25 mouse cellular contexts compared by ENCODE assay signal in the genomic region with DNA sequence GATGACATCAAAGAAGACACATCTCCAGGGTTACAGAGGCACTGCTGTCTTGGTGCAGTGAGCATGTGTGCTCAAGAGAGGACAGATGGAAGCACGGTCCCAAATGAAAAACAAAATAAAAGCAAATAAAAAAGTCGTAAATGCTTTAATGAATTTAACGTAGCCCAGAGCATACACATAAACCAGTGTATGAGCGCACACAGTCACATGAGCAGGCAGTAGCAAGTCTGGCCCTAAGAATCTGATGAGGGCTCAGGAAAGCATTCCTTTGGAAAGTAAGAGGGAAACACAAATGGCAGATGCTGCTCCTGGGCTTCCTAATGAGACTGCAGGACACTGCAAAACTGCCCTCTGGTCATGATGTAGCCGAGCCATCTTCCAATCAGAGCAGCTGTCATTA. TPM values are rescaled to one million over a fixed set of nuclear protein-coding genes. Genes with fewer than 3 reads are reported as not detected.
DNase-seq lines count a peak whose midpoint lies in the region; ATAC-seq and TF ChIP-seq lines count a peak whose summit lies in the region.
"Had no signal": no experiment of that assay in that cellular context is flagged by ENCODE, and none has a peak within 500 bp of the region (broad histone marks: within the 10 kb centered on the region; RNA-seq: fewer than 3 reads in every experiment).

No protein-coding gene starts in this region.

- peaks cover 4% of the 10 kb centered on the region for H3K4me1 ChIP-seq in hindbrain, embryonic 13.5 days (replicated peaks)
- peaks cover 6% of the 10 kb centered on the region; the same call in 1 of the 2 replicates for H3K4me1 ChIP-seq in hindbrain, embryonic 10.5 days (replicated peaks)
- H3K4me1 ChIP-seq in midbrain, embryonic 14.5 days (ENCODE audit: control insufficient read depth, insufficient read depth, low read length) = no peaks in the 10 kb centered on the region
- no peaks in the 10 kb centered on the region for H3K4me1 ChIP-seq in midbrain, embryonic 11.5 days (ENCODE audit: control insufficient read depth, insufficient read depth, low read length)
- H3K4me1 ChIP-seq in limb, embryonic 10.5 days = peaks cover 5% of the 10 kb centered on the region; the same call in 1 of the 2 replicates
- H3K4me1 ChIP-seq in midbrain, postnatal 0 days (ENCODE audit: insufficient read depth, low read length) = no peaks in the 10 kb centered on the region
- H3K4me1 ChIP-seq: embryonic facial prominence, embryonic 13.5 days; heart, embryonic 12.5 days had no signal

- no peaks in the 10 kb centered on the region for H3K9me3 ChIP-seq in hindbrain, embryonic 13.5 days
- no peaks in the 10 kb centered on the region for H3K9me3 ChIP-seq in hindbrain, embryonic 10.5 days
- H3K9me3 ChIP-seq in midbrain, embryonic 14.5 days (ENCODE audit: control insufficient read depth, low read length) = no peaks in the 10 kb centered on the region
- H3K9me3 ChIP-seq in midbrain, embryonic 11.5 days (ENCODE audit: control insufficient read depth, low read length) = no peaks in the 10 kb centered on the region
- H3K9me3 ChIP-seq in limb, embryonic 10.5 days (replicated peaks) = no peaks in the 10 kb centered on the region
- H3K9me3 ChIP-seq in midbrain, postnatal 0 days (ENCODE audit: low read length) = no peaks in the 10 kb centered on the region
- H3K9me3 ChIP-seq: embryonic facial prominence, embryonic 13.5 days; forebrain, embryonic 13.5 days; heart, embryonic 12.5 days; hindbrain, embryonic 15.5 days had no signal

- ATAC-seq in hindbrain, embryonic 13.5 days (ENCODE audit: low FRiP score) = no peak
- ATAC-seq in midbrain, embryonic 14.5 days (ENCODE audit: low FRiP score, low TSS enrichment) = no peak
- no peak for ATAC-seq in midbrain, embryonic 11.5 days (ENCODE audit: low FRiP score)
- no peak for ATAC-seq in midbrain, postnatal 0 days (ENCODE audit: low FRiP score)
- ATAC-seq: forebrain, embryonic 13.5 days had no signal

- TF ChIP-seq CTCF in midbrain, postnatal 0 days (IDR thresholded peaks at IDR 0.05) = no peak

- no peak overlapping the region for H3K4me3 ChIP-seq in hindbrain, embryonic 13.5 days
- H3K4me3 ChIP-seq in hindbrain, embryonic 10.5 days = no peak overlapping the region
- H3K4me3 ChIP-seq in midbrain, embryonic 14.5 days (replicated peaks; ENCODE audit: low read depth, low read length) = no peak overlapping the region
- no peak overlapping the region for H3K4me3 ChIP-seq in midbrain, embryonic 11.5 days (ENCODE audit: low read depth, low read length)
- H3K4me3 ChIP-seq in limb, embryonic 10.5 days = no peak overlapping the region
- no peak overlapping the region for H3K4me3 ChIP-seq in midbrain, postnatal 0 days (ENCODE audit: low read depth, low read length)
- H3K4me3 ChIP-seq: embryonic facial prominence, embryonic 13.5 days; forebrain, embryonic 13.5 days; gastrocnemius, adult 2 months; heart, embryonic 12.5 days; hindbrain, embryonic 15.5 days had no signal

- peak overlapping the region; percentile 25; the same call in 1 of the 2 replicates for H3K9ac ChIP-seq in hindbrain, embryonic 13.5 days
- H3K9ac ChIP-seq in midbrain, embryonic 14.5 days (replicated peaks; ENCODE audit: low read length) = no peak overlapping the region; the same call in 1 of the 2 replicates
- no peak overlapping the region for H3K9ac ChIP-seq in midbrain, embryonic 11.5 days (ENCODE audit: low read length)
- H3K9ac ChIP-seq in midbrain, postnatal 0 days (replicated peaks; ENCODE audit: low read length, poor library complexity, severe bottlenecking) = 0 out of 2 replicates have a peak overlapping the region, but pooled peaks have one; percentile 13
- H3K9ac ChIP-seq: embryonic facial prominence, embryonic 13.5 days; forebrain, embryonic 13.5 days; heart, embryonic 12.5 days; hindbrain, embryonic 15.5 days had no signal

- H3K36me3 ChIP-seq in hindbrain, embryonic 13.5 days = peaks cover 60% of the 10 kb centered on the region
- H3K36me3 ChIP-seq in hindbrain, embryonic 10.5 days = peaks cover 97% of the 10 kb centered on the region
- H3K36me3 ChIP-seq in midbrain, embryonic 14.5 days (ENCODE audit: control insufficient read depth, insufficient read depth, low read length) = peaks cover 48% of the 10 kb centered on the region
- H3K36me3 ChIP-seq in midbrain, embryonic 11.5 days (ENCODE audit: control insufficient read depth, insufficient read depth, low read length) = peaks cover 5% of the 10 kb centered on the region
- peaks cover 92% of the 10 kb centered on the region for H3K36me3 ChIP-seq in limb, embryonic 10.5 days
- H3K36me3 ChIP-seq in midbrain, postnatal 0 days (ENCODE audit: insufficient read depth, low read length) = peaks cover 31% of the 10 kb centered on the region

- H3K27me3 ChIP-seq in hindbrain, embryonic 13.5 days = no peaks in the 10 kb centered on the region
- no peaks in the 10 kb centered on the region for H3K27me3 ChIP-seq in hindbrain, embryonic 10.5 days (ENCODE audit: insufficient read depth, poor library complexity, severe bottlenecking)
- H3K27me3 ChIP-seq in midbrain, embryonic 14.5 days (ENCODE audit: control insufficient read depth, insufficient read depth, low read length) = no peaks in the 10 kb centered on the region
- no peaks in the 10 kb centered on the region for H3K27me3 ChIP-seq in midbrain, embryonic 11.5 days (ENCODE audit: control insufficient read depth, insufficient read depth, low read length)
- no peaks in the 10 kb centered on the region for H3K27me3 ChIP-seq in limb, embryonic 10.5 days (ENCODE audit: low read depth, poor library complexity, severe bottlenecking)
- no peaks in the 10 kb centered on the region for H3K27me3 ChIP-seq in midbrain, postnatal 0 days (ENCODE audit: insufficient read depth, low read length)
- H3K27me3 ChIP-seq: embryonic facial prominence, embryonic 13.5 days; forebrain, embryonic 13.5 days; heart, embryonic 12.5 days; hindbrain, embryonic 15.5 days had no signal

- no peak overlapping the region for H3K4me2 ChIP-seq in hindbrain, embryonic 13.5 days
- no peak overlapping the region for H3K4me2 ChIP-seq in midbrain, embryonic 14.5 days (ENCODE audit: low read length)
- no peak overlapping the region for H3K4me2 ChIP-seq in midbrain, embryonic 11.5 days
- no peak overlapping the region for H3K4me2 ChIP-seq in midbrain, postnatal 0 days (ENCODE audit: low read depth, low read length, poor library complexity, severe bottlenecking)
- H3K4me2 ChIP-seq: embryonic facial prominence, embryonic 13.5 days; forebrain, embryonic 13.5 days; heart, embryonic 12.5 days; hindbrain, embryonic 15.5 days had no signal

- H3K27ac ChIP-seq in hindbrain, embryonic 13.5 days = peak overlapping the region; percentile 45; the same call in 1 of the 2 replicates
- no peak overlapping the region for H3K27ac ChIP-seq in hindbrain, embryonic 10.5 days
- peak overlapping the region; percentile 41; the same call in 1 of the 2 replicates for H3K27ac ChIP-seq in midbrain, embryonic 14.5 days (replicated peaks; ENCODE audit: low read depth, low read length)
- H3K27ac ChIP-seq in midbrain, embryonic 11.5 days (ENCODE audit: low read depth, low read length) = no peak overlapping the region
- H3K27ac ChIP-seq in limb, embryonic 10.5 days = peak overlapping the region; percentile 42; the same call in 1 of the 2 replicates
- H3K27ac ChIP-seq in midbrain, postnatal 0 days (ENCODE audit: low read depth, low read length) = no peak overlapping the region
- H3K27ac ChIP-seq: embryonic facial prominence, embryonic 13.5 days; forebrain, embryonic 13.5 days; gastrocnemius, adult 2 months; hindbrain, embryonic 15.5 days had no signal

- no peak for DNase-seq in hindbrain, embryonic 10.5 days (ENCODE audit: low spot score)
- DNase-seq in midbrain, embryonic 14.5 days = no peak
- DNase-seq in midbrain, embryonic 11.5 days (ENCODE audit: low spot score, missing footprints) = no peak
- no peak for DNase-seq in limb, embryonic 10.5 days (ENCODE audit: low spot score)
- DNase-seq in midbrain, postnatal 0 days (ENCODE audit: low spot score) = no peak
- DNase-seq in layer of hippocampus, adult 9-11 months = no peak
- DNase-seq in ovary, postnatal 36 days (ENCODE audit: low spot score) = no peak
- DNase-seq: adrenal gland, postnatal 10 days; cerebellum, adult 18-20 months; cerebellum, adult 9-11 months; cerebellum, postnatal 36 days; gastrocnemius, adult 2 months; gastrocnemius, postnatal 25 days had no signal

- 73% methylated on average over 5 of the region's 5 CpGs for WGBS in hindbrain, embryonic 13.5 days
- WGBS in hindbrain, embryonic 10.5 days = 87% methylated on average over 5 of the region's 5 CpGs
- 80% methylated on average over 5 of the region's 5 CpGs for WGBS in midbrain, embryonic 14.5 days
- 92% methylated on average over 5 of the region's 5 CpGs for WGBS in midbrain, embryonic 11.5 days
- 77% methylated on average over 5 of the region's 5 CpGs for WGBS in limb, embryonic 10.5 days
- 66% methylated on average over 5 of the region's 5 CpGs for WGBS in midbrain, postnatal 0 days

RNA-seq across cellular contexts. Expression of a gene that starts 46.2 kb away (rescaled TPM):
- 38.4 and 41.5 TPM in 2 replicates for polyA plus RNA-seq in hindbrain, embryonic 13.5 days (2015; fragmentation: Nextera tagmentation; extraction: Ambion mirVana)
- 49.9 and 57.4 TPM in 2 replicates for polyA plus RNA-seq in hindbrain, embryonic 10.5 days (2016; fragmentation: Nextera tagmentation; extraction: Ambion mirVana)
- 43.4 and 50.3 TPM in 2 replicates for polyA plus RNA-seq in midbrain, embryonic 14.5 days (2014; fragmentation: Nextera tagmentation; extraction: Ambion mirVana)
- 61.2 and 63.1 TPM in 2 replicates for polyA plus RNA-seq in midbrain, embryonic 11.5 days (2014; fragmentation: Nextera tagmentation; extraction: Ambion mirVana)
- 49.6 and 53.9 TPM in 2 replicates for polyA plus RNA-seq in limb, embryonic 10.5 days (2016; fragmentation: Nextera tagmentation; extraction: Ambion mirVana)
- 36.1 and 41.7 TPM in 2 replicates for total RNA-seq in midbrain, postnatal 0 days (2014; rRNA removed)
- 26.0 and 26.8 TPM in 2 replicates for polyA plus RNA-seq in midbrain, postnatal 0 days (2015; fragmentation: Nextera tagmentation; extraction: Ambion mirVana)

RNA-seq across cellular contexts. Expression of a gene that starts 53.1 kb away (rescaled TPM):
- not detected in 2 replicates for polyA plus RNA-seq in hindbrain, embryonic 13.5 days (2015; fragmentation: Nextera tagmentation; extraction: Ambion mirVana)
- not detected in 2 replicates for polyA plus RNA-seq in hindbrain, embryonic 10.5 days (2016; fragmentation: Nextera tagmentation; extraction: Ambion mirVana)
- not detected in 2 replicates for polyA plus RNA-seq in midbrain, embryonic 14.5 days (2014; fragmentation: Nextera tagmentation; extraction: Ambion mirVana)
- not detected in 2 replicates for polyA plus RNA-seq in midbrain, embryonic 11.5 days (2014; fragmentation: Nextera tagmentation; extraction: Ambion mirVana)
- not detected in 2 replicates for polyA plus RNA-seq in limb, embryonic 10.5 days (2016; fragmentation: Nextera tagmentation; extraction: Ambion mirVana)
- not detected in 2 replicates for total RNA-seq in midbrain, postnatal 0 days (2014; rRNA removed)
- polyA plus RNA-seq in midbrain, postnatal 0 days (2015; fragmentation: Nextera tagmentation; extraction: Ambion mirVana) = not detected in 2 replicates
- total RNA-seq: adrenal gland, postnatal 10 days; adrenal gland, postnatal 4 days; gastrocnemius, adult 2 months; gastrocnemius, postnatal 25 days; granulocyte monocyte progenitor cell, adult 5-6 weeks; heart, adult 8-10 months; heart, postnatal 25 days; MEL had no signal
- polyA plus RNA-seq: C2C12; embryonic facial prominence, embryonic 13.5 days; forebrain, embryonic 13.5 days; heart, embryonic 12.5 days; heart, embryonic 16.5 days; hindbrain, embryonic 15.5 days had no signal

Comparison
In these comparisons a context has a peak if more than half of its experiments do, and no peak if none do; other contexts are left out.
1. H3K27ac ChIP-seq: peak in hindbrain, embryonic 13.5 days (single experiment), midbrain, embryonic 14.5 days (single experiment) and limb, embryonic 10.5 days (single experiment); none in hindbrain, embryonic 10.5 days (single experiment), midbrain, embryonic 11.5 days (single experiment) and midbrain, postnatal 0 days (single experiment).
2. H3K9ac ChIP-seq: peak in hindbrain, embryonic 13.5 days (single experiment) and midbrain, postnatal 0 days (single experiment); none in midbrain, embryonic 14.5 days (single experiment) and midbrain, embryonic 11.5 days (single experiment).